Mouse (Mus musculus) liver, embryonic 14.5 days (tissue): Measurements from ENCODE around the gene Fcrlb. TPM values are rescaled to one million over a fixed set of nuclear protein-coding genes. Genes with fewer than 3 reads are reported as not detected.
A peak's percentile ranks its signal among the peaks of the same experiment; 100 is the strongest.

Experiments
- ATAC-seq: fragments of 200-750 bp; cut with Nextera tagmentation; 2 replicates; pipeline ENCODE4 v1.8.0; 2017; ENCODE audit warnings: moderate number of reproducible peaks, mild to moderate bottlenecking, moderate library complexity; ENCODE audit not compliant: insufficient read depth
- DNase-seq, 3 experiments: peaks; one replicate each; pipeline ENCODE4 v3.0.0-alpha.2; 2012 to 2013; ENCODE audit warnings: low read depth in 3 of 3, low spot score in 3 of 3
- H3K27ac ChIP-seq: fragments of 300-500 bp; sonication (generic); 2 replicates; pipeline ENCODE4 v1.5.1; 2014; ENCODE audit warnings: moderate library complexity, mild to moderate bottlenecking, control low read depth, inconsistent platforms
- H3K27me3 ChIP-seq: fragments of 300-500 bp; sonication (generic); 2 replicates; pipeline ENCODE4 v1.6.1; 2014; ENCODE audit warnings: mild to moderate bottlenecking, low read length, moderate library complexity; ENCODE audit not compliant: control insufficient read depth, insufficient read depth
- H3K36me3 ChIP-seq: fragments of 300-500 bp; sonication (generic); replicated peaks from 2 replicates; pipeline ENCODE4 v1.6.1; 2014; ENCODE audit warnings: low read depth; ENCODE audit not compliant: control insufficient read depth, insufficient read depth
- H3K4me1 ChIP-seq, 2 experiments: fragments of 200-500 bp in 1 of 2; fragments of 300-500 bp in 1 of 2; sonication (generic) in 1 of 2; replicated peaks; 2 replicates each; pipeline ENCODE4 v1.6.1; 2012 to 2014; ENCODE audit warnings: antibody characterized with exemption in 1 of 2, inconsistent platforms in 1 of 2, low read length in 1 of 2; ENCODE audit not compliant: control insufficient read depth in 2 of 2, insufficient read depth in 2 of 2
- H3K4me2 ChIP-seq: fragments of 300-500 bp; sonication (generic); 2 replicates; pipeline ENCODE4 v1.6.1; 2014; ENCODE audit warnings: low read depth, mild to moderate bottlenecking, control low read depth, moderate library complexity
- H3K4me3 ChIP-seq, 2 experiments: fragments of 200-500 bp in 1 of 2; fragments of 300-500 bp in 1 of 2; sonication (generic) in 1 of 2; 2 replicates each; pipeline ENCODE4 v1.5.1; 2012 to 2014; ENCODE audit warnings: low read depth in 2 of 2, low read length in 2 of 2, mild to moderate bottlenecking in 2 of 2, control low read depth in 1 of 2, inconsistent platforms in 1 of 2, moderate library complexity in 1 of 2; ENCODE audit not compliant: insufficient read depth in 1 of 2
- H3K9ac ChIP-seq: fragments of 300-500 bp; sonication (generic); replicated peaks from 2 replicates; pipeline ENCODE4 v1.6.1; 2014; ENCODE audit warnings: mild to moderate bottlenecking, control low read depth, moderate library complexity
- H3K9me3 ChIP-seq: fragments of 300-500 bp; sonication (generic); 2 replicates; pipeline ENCODE4 v1.6.1; 2016; ENCODE audit warnings: low read length, mixed read lengths; ENCODE audit not compliant: control insufficient read depth
- CTCF ChIP-seq: IDR thresholded peaks from 2 replicates; pipeline ENCODE4 v1.5.1; 2016; ENCODE audit warnings: antibody characterized with exemption, low read depth, control low read depth
- EP300 ChIP-seq: IDR thresholded peaks from 2 replicates; pipeline ENCODE4 v1.6.1; 2016; ENCODE audit warnings: antibody characterized with exemption, low read depth
- WGBS: fragments of 180-500 bp; shearing (Covaris S2); extraction: QIAGEN DNeasy Blood & Tissue Kit; methylation state at CpG from one replicate; pipeline ENCODE4 v1.1.7; 2014; ENCODE audit not compliant: insufficient replicate concordance; 5-methylcytosine and 5-hydroxymethylcytosine counted together
- polyA plus RNA-seq, 2 experiments: library from polyadenylated mRNA; depleted of rRNA in 1 of 2; stranded (reverse) in 1 of 2; unstranded in 1 of 2; fragments of >200 nt; fragmentation: Nextera tagmentation in 1 of 2; extraction: Ambion mirVana in 1 of 2; gene quantifications; 2 replicates each; pipeline versions ENCODE4 v1.2.1 to v1.2.3; 2012 to 2014

The Fcrlb gene
- polyA plus RNA-seq, 2 experiments = 0.03 TPM; not detected in 1

- under 1% methylated on average over 46 of the region's 46 CpGs for WGBS
- DNase-seq (peak; percentile 64 to 77 (median 75)), ATAC-seq (peak; percentile 83)
These were observed 27.7 kb downstream of the Fcrlb start, which contains the start of the genes Gm26620 and Dusp12 for GRCm38 (mm10) chr1:170884978-170885561. Gene Gm26620, plus strand, starts transcription at chr1:170885065. Gene Dusp12, minus strand, starts transcription at chr1:170885540.

GRCm38 (mm10) chr1:170884390-170884789 lies 28.4 kb downstream of the Fcrlb start:
- Histone ChIP-seq H3K9ac (peak overlapping the region; percentile 68), H3K4me1 (peaks cover 0 to 11% of the 10 kb centered on the region in 2 experiments; a peak in 3 of 4 replicates), H3K9me3 (no peaks in the 10 kb centered on the region), H3K4me2 (peak overlapping the region; percentile 72), H3K27ac (no peak overlapping the region), H3K36me3 (no peaks in the 10 kb centered on the region; the same call in 1 of the 2 replicates), H3K27me3 (no peaks in the 10 kb centered on the region), H3K4me3 (peak overlapping the region; percentile 62 to 67)
- WGBS = 21% methylated on average over 8 of the region's 8 CpGs
- ATAC-seq (no peak), DNase-seq (no peak)
- no peak for TF ChIP-seq EP300
- no peak for TF ChIP-seq CTCF

More at GRCm38 (mm10) chr1:170884978-170885561, 27.7 kb downstream of the Fcrlb start, which contains the start of the genes Gm26620 and Dusp12:
- no peak within 1 kb of the TSS for H3K27ac ChIP-seq
- no peaks in the 10 kb centered on the region; the same call in 1 of the 2 replicates for H3K36me3 ChIP-seq
- TF ChIP-seq CTCF (peak; percentile 87), EP300 (no peak)
- H3K4me3 ChIP-seq = peak within 1 kb of the TSS; percentile 62 to 67
- H3K4me1 ChIP-seq = peaks cover 0 to 11% of the 10 kb centered on the region in 2 experiments; a peak in 3 of 4 replicates
- H3K27me3 ChIP-seq = no peaks in the 10 kb centered on the region
- no peaks in the 10 kb centered on the region for H3K9me3 ChIP-seq
- peak within 1 kb of the TSS; percentile 72 for H3K4me2 ChIP-seq
- peak within 1 kb of the TSS; percentile 68 for H3K9ac ChIP-seq

GRCm38 (mm10) chr1:170882915-170883485 lies 29.7 kb downstream of the Fcrlb start:
- DNase-seq (no peak), ATAC-seq (no peak)
- Histone ChIP-seq H3K9ac (no peak overlapping the region), H3K4me3 (no peak overlapping the region), H3K36me3 (no peaks in the 10 kb centered on the region; the same call in 1 of the 2 replicates), H3K9me3 (no peaks in the 10 kb centered on the region), H3K27ac (no peak overlapping the region), H3K4me1 (peaks cover 0 to 11% of the 10 kb centered on the region in 2 experiments; a peak in 3 of 4 replicates), H3K4me2 (peak overlapping the region; percentile 72), H3K27me3 (no peaks in the 10 kb centered on the region)
- WGBS = 61% methylated on average over 5 of the region's 5 CpGs
- TF ChIP-seq CTCF (no peak), EP300 (no peak)

- Histone ChIP-seq H3K4me2 (no peak overlapping the region), H3K4me1 (no peaks in the 10 kb centered on the region), H3K27me3 (no peaks in the 10 kb centered on the region), H3K9ac (no peak overlapping the region), H3K36me3 (peaks cover 4% of the 10 kb centered on the region), H3K9me3 (no peaks in the 10 kb centered on the region), H3K4me3 (no peak overlapping the region), H3K27ac (no peak overlapping the region)
- TF ChIP-seq CTCF (no peak), EP300 (no peak)
- no peak for ATAC-seq
- WGBS = 81% methylated on average over 5 of the region's 5 CpGs
- DNase-seq = no peak
These were observed 35.8 kb downstream of the Fcrlb start for GRCm38 (mm10) chr1:170876906-170877305.

- no peak for ATAC-seq
- Histone ChIP-seq H3K9ac (no peak overlapping the region), H3K4me3 (no peak overlapping the region), H3K27ac (no peak overlapping the region), H3K27me3 (no peaks in the 10 kb centered on the region), H3K9me3 (no peaks in the 10 kb centered on the region), H3K4me1 (no peaks in the 10 kb centered on the region), H3K4me2 (no peak overlapping the region), H3K36me3 (peaks cover 4% of the 10 kb centered on the region)
- WGBS = 54% methylated on average over 3 of the region's 3 CpGs
- no peak for DNase-seq
- TF ChIP-seq CTCF (no peak), EP300 (no peak)
These were observed 37.1 kb downstream of the Fcrlb start for GRCm38 (mm10) chr1:170875676-170876075.
